Mouse (Mus musculus): ENCODE measurements around the gene Aifm2.

Aifm2 gene

DNA sequence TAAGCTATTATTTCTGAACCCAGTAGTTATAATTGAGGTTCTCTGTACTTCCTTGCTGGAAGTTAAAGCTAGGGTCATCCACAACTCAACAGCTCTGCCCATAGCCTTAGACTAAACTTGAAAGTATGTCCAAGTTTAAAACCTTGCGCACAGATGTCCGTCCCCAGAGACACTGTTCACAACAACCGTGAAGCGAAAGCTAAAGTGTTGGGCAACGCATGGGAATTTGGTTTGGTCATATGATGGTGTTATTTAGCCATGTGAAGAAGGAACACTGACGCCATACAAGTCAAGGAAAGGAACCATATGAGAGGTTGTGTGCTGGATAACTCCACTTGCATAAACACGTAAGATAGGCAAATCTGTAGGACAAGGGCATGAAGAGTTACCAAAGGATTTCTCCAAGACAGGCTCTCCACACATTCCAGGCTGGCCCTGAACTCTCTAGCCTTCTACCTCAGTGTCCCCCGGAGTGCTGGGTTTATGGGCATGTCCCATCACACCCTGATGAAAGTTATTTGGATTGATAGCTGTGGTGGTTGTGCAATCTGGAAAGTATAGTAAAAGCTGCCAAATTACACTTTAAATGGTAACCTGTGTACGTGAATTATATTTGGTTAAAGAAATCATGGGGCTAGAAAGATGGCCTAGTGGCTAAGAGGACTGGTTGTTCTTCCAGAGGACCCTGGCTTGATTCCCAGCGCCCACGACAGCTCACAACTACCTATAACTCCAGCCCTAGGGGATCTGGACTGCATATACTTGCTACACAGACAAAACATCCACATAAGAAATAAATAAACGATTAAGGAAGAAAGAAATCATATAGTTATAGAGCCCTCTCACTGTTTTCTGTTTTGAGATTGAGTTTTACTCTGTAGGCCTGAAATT is 2.6 kb downstream of the Aifm2 start:
- no peak for DNase-seq

DNA sequence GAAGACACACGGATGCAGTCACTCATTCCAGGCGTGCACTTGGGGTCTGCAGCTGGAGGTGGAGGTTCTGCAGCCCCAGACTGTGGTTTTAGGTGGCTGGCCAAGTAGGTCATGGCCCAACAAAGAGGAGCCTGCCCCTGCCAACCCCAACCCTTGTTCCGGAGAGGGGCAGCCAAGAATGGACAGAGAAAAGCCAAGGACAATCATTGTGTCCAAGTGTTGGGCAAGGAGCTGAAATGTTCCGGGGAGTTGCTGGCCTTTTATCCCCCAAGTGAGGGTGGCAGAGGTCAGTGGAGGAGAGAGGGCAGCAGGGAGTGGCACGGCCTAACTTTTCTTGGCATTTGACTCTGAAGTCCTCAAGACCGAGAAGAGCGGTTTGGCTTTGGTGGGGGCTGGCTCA is 5.3 kb downstream of the Aifm2 start:
- DNase-seq = no peak

DNA sequence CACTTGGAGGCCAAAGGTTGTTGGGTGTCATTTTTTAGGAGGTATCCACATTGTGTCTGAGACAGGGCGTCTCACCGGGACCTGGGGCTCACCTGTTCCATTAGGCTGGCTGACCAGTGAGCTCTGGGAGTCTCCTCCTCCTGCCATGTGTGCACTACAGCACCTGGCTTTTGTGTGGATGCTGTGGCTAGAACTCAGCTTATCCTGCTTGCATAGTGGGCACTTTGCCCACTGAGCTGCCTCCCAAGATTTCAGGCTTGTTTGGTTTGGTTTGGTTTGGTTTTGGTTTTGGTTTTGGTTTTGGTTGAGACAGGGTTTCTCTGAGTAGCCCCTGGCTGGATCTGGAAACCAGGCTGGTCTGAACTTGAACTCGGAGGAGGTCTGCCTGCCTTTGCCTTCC is 7.2 kb downstream of the Aifm2 start:
- DNase-seq = no peak

DNA sequence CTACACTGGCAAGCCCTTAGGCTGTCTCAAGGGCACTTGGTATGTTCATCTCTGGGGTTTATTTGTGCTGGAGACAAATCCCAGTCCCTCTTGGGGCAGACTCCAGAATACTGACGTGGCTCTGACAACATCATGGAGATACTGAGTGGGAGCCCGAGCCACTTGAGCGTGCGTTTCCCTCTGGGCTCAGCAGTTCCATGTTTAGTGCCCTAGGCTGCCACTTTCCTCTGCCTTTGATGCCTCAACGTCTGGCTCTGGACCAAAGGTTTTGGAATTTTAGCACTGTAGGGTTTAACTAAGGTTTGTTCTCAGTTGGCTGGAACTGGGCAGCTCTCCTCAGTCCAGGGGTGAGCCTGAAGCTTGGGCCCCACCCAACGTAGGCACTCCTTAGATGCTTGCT is 8.2 kb downstream of the Aifm2 start:
- DNase-seq = no peak

DNA sequence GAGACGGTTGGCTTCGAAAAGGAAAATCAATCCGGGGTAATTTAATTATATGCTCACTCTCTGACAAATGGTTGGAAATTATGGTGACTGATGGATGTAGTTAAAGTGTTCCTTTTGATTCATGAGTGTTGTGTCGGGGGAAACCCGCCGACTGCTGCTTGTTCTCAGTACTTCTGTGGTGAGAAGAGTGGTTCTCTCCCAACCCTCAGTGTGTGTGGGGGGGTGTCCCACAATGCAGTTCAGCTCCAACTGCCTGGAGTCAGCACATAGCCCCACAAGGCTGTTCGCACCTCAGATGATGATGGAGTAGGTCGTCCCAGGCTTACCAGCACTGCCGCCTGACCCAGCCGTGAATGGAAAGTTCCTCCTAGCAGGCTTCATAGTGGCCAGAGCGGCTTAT is 14.1 kb downstream of the Aifm2 start:
- DNase-seq = no peak

DNA sequence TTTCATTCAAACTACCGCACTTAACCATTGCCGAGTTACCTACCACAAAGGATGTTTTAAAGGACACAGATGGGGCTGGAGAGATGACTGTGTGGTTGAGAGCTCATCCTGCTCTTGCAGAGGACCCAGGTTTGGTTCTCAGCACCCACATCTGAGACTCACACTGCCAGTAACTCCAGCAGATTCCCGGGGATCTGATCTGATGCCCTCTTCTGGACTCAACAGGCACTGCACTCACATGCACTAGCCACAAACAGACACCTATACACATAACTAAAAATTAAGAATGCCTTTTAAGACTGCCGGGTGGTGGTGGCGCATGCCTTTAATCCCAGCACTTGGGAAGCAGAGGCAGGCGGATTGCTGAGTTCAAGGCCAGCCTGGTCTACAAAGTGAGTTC is 15.1 kb downstream of the Aifm2 start:
- no peak for DNase-seq

DNA sequence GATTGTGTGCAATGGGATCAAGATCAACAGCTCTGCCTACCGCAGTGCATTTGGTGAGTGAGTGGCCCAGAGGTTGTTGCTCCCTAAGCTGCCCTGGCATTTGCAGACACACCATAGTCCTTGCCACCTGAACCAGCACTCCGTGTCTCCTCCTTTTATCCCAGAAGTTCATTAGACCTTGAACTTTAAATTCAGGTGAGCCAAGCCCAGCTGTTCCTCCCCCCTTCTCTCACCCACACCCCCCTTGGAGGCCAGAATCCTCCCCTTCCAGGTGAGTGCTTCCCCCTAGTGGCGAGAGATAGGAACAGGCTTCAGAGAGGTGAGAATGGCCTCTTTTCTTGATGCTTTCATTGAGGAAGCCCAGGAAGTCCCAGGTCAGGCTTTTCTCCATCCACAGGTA is 19.3 kb downstream of the Aifm2 start:
- DNase-seq = no peak

DNA sequence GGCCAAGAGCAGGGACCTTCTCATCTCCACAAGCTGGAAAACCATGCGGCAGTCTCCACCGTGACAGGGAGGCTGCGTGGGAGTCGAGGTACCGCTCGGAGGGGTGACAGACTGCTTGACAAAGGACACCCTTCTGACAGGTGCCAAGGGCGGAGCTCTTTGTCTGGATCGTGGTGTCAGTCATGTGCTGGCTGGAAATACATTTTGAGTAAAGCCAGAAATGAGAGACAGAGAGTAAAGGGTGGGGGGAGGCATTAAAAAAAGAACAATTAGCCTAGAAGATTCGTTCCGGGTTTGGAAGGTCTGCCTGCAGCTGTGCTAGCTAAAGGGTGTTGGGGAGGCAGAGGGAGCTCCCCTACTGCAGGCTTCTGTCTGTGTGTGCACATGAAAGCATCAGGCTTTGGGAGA is 21.6 kb downstream of the Aifm2 start:
- no peak for DNase-seq

DNA sequence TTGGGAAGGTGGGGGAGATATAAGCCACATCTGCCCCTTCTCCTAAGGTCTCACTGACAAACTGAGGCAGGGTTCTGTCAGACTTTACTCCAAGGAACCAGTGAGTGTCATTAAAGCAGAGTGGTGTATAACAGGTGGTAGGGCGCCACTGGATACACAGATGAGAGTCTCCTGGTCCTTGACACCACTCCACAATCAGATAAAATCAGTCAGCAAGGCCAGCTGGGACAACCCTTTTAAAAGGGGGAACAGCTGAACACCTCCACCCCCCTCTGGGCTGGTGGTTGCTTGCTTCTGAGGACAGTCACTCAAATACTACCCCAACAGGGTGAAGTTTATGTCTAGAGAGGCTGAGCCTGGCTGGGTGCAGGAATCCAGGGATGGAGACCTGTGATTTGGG is 22.5 kb downstream of the Aifm2 start:
- no peak for DNase-seq

DNA sequence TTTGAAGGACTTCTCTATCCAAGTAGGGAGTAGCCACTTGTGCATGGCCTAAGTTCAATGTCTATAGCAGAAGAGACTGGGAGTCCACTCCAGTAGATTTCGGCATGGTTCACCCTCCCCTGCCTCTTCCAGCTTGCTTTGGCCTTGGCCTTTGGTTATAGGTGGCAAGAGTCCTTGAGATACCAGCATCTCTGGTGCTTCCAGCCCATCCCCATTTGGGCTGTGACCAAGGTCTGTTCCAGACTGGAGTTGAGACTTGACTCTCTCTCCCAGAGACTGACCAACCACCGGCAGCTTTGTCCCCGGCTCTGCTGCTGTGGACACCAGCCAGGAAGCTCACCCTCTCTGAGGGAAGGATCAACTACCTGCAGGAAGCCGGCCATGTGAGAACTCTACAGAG is 23.1 kb downstream of the Aifm2 start:
- DNase-seq = no peak

DNA sequence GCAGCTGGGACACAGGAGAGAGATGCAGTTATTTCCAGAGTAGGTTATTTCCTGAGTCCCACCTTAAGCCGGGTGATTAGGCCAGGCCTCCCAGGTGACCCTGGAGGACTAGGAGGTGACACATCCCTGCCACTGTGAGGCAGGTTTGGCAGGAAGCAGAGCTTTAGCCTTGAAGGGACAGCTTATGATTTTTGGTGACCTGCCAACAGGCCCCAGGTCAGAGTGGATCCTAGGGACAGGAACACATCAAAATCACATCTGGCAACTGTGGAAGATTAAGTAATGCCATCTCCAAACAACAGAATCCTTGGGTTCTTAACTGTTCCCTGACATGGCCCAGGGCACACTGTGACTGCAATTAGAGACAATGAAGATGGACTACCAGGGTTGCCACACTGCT is 26.2 kb downstream of the Aifm2 start:
- DNase-seq = no peak

DNA sequence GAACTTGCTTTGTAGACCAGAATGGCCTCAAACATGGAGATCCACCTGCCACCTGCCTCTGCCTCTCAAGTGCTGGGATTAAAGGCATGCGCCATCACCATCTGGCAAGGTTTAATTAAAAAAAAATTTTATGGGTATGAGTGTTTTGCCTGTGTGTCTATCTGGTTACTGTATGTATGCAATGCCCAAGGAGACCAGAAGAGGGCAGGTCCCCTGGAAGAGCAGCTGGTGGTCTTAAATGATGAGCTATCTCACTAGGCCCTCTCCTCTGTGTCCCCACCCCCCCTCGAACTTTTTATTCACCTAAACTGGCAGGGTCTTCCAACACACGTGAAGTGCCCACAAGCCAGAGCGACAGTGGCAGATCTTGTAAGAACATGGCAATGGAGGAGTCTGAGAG is 26.8 kb downstream of the Aifm2 start:
- DNase-seq = no peak

DNA sequence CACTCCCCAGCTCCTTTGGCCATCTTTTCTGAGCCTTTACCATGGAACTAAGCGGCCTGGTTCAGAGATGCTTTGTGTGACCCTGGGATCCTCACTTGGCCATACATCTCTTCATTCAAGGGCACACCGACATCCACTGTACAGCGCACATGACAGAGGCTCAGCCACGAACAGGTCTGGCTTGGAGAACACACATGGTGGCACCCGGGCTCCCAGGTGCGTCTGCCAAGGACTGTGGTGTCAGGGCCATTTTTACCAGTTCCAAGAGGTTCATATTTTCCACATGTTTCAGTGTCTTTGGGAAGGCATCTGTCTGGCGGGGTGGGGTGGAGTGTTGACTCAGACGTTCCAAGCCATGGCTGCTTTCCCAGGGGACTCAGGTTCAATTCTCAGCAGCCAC is 27.3 kb downstream of the Aifm2 start:
- DNase-seq = no peak

DNA sequence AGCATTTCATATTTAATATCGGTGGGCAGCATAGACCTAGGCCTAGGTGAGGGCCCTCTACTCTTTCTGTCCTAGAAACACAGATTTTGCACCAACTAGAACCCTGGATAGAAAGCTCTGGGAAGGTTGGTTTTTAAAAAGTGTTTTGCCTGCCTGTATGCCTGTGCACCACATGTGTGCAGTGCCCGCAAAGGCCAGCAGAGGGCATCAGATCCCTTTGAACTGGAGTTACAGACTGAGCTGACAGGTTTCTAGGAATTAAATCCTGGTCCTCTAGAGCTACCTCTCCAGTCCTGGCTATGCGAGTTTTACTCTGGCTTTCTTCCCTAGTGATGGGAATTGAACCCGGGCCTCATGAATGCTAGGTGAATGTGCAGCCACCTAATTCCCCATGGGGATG is 30.1 kb downstream of the Aifm2 start:
- no peak for DNase-seq

DNA sequence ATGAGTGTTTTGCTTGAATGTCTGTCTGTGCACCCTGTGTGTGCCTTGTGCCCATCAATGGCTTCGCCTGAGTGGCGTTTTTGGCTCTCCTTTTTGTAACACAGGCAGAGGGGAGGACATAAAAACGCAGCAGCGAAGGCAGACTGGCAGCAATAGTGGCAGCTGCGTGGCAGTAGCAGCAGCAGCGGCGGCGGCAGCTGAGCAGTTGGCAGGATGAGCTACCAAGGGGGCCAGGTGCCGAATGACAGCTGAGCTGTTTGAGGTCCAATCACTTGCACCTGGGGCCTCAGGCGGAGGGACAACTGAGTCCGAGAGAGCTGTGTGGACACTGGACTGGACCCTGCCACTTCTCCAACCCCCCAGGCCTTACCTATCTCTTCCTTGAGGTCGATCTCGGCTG is 32.2 kb downstream of the Aifm2 start:
- DNase-seq = no peak

DNA sequence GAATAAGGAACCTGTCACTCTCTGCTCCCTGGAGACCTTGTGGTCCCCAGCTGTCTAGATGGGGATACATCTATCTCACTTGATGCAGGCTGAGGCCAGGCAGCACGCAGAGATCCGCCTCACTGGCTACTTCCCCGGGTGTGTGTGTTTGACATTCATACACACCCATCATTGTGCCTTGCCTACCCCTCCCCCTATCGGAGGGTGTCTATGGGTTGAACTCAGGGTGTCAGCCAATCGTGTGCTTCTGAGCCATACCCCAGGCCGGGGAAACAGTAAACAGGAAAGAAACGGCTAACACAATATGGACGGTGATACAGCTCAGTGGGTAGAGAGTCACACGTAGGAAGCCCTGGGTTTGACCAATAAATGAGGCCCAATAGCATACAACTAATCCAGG is 35.0 kb downstream of the Aifm2 start:
- DNase-seq = no peak

DNA sequence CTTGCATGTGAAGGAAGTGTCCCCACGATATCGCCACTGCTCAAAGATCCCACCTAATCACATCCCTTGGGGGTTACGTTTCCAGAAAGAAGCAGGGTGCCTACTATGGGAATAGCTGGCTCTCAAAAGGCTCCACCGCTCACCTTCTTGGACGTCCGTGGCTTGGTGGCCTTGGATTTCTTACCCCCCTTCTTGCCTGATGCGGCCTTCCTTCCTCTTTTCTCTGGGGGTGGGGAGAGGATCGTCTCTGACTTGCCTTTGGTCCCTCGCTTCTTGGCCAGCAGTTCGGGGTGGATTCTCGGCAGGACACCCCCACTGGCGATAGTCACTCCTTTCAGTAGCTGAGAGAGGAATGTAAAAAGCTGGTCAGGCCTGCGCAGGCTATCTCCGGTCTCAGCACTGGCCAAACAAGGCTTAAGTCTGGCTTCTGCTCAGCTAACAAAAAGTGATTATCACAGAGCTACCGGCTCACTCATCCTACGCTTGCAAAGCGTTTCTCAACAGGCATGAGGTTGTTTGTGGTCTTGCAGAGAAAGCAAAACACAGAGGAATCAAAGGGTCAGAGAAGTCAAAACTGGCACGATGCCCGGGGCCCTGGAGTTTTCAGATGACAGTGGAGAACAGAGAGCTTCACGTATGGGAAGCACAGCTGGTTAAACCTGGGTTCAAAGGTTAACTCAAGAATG is 36.6 kb downstream of the Aifm2 start:
- DNase-seq = no peak

DNA sequence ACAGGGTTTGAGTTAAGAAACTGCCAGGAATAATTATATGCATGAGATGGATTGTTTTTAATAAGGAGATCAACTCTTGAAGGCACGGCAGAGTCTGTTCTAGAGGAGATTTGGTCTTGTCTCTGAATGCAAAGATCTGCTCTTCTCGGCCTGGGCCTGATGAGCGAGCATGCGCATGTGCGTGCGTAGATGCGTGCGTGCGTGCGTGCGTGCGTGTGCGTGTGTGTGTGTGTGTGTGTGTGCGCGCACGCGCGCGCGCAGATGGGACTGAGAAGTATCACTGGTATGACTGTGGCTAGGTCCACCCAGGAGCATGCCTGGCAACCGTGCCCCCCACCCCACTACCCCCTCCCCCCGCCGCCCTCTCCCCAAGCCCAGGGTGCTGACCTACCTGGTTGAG is 38.0 kb downstream of the Aifm2 start:
- DNase-seq = no peak

DNA sequence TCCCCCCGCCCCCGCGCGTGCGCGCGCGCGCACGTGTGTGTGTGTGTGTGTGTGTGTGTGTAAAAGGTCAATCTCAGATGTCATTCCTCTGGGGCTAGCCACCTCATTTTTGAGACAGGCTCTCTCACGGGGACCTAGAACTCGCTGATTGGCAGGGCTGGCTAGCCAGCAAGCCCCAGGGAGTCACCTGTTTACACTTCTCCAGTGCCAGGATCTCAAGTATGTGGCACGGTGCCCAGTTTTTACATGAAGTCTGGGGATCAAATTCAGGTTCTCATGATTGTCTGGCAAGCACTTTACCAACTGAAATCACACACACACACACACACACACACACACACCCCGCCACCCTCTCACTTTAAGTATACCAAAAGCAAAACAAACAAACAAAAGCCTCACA is 42.0 kb downstream of the Aifm2 start:
- DNase-seq = no peak

DNA sequence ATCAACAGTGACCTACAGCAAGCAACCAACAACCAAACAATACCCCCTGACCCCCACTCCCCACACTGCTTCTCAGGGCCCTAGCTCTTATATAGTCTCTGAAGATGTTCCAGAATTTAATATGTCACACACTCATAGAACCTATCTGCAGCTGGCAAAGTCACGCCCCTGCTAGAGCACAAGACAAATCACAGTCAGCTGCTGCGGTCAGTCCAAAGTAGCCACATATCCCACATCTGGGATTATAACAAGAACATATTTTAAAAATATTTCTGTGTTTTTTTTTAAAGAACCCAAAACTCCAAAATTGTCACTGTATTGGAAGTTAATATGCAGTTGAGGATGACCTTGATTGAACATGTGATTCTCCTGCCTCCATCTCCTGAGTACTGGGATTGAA is 43.8 kb downstream of the Aifm2 start:
- no peak for DNase-seq

DNA sequence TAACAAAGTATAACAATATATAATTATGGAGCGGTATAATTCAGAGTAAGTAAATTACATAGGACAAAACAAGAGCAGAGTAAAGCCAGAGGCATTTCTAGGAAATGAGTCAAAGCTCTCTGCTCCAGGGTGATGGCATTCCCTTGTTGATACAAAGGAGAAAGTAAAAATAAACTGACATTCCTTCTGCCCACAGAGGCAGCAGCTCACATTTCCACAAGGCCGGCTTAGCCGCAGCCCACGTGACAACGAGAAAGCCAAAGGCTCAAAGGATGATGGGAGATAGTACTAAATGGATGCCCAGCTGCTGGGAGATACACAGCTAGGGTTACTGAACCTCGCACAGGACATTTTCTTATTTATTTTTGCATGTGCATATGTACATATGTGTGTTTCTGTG is 44.8 kb downstream of the Aifm2 start:
- DNase-seq = no peak

DNA sequence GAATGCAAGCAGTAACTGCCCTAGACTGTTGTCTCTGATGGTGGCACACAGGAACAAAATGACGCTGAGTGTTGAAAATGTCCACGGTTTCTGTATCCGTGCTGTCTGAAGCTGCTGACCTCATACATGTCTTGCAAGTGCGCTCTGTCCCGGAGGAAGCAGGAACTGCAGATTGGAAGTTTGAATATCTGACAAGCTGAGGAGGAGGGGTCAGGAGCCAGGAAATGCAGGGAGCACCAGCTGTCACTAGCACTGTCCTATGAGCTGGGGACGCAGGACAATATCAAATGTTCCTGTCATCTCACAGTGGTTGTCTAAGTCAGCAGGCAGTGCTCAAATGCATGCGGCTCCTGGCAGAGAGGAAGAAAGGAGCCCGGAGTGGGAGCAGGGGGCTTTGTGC is 49.6 kb downstream of the Aifm2 start:
- DNase-seq = no peak

DNA sequence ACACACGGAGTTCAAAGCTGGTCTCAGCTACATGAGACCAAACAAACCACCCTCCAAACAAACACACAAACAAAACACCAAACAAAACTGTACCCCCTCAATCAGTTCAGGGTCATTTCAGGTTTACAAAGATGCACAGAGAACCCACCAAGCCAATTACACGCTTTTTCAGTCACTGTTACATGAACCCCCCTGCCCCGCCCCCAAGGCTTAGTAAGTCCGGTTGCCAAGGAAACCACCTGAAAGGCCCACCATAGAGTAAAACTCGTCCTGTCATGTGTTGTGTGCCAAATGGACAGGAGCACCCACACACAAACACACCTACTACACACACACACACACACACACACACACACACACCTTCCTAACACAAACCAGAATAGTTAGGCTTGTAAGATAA is 50.5 kb downstream of the Aifm2 start:
- no peak for DNase-seq

DNA sequence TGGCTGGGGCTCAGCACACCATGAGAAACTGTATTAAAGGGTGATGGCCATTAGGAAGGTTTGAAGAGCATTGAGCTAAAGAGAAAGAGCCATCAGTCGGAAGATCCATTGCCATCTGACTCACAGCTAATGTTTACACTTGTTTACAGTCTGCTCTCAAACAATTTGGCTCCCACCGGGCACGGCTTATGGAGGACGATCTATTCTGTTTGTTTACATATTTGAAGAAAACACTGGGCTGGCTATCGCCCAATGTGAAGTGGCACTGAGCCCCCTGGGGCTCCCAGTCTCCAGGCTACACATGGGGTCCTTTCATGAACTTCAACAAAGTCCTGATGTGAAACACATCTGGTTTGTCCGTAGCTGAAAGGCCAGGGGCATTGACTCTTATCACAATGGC is 51.7 kb downstream of the Aifm2 start:
- DNase-seq = no peak

Data from thymus, adult 18-20 months (tissue).